Mouse (Mus musculus) midbrain, embryonic 16.5 days (tissue): ENCODE measurements around the gene Il31. TPM values are rescaled to one million over a fixed set of nuclear protein-coding genes. Genes with fewer than 3 reads are reported as not detected.
A peak's percentile ranks its signal among the peaks of the same experiment; 100 is the strongest.

Source experiments
- ATAC-seq: fragments of 200-750 bp; cut with Nextera tagmentation; 2 replicates; pipeline ENCODE4 v1.8.0; 2017; ENCODE audit warnings: moderate TSS enrichment
- H3K27ac ChIP-seq: fragments of 300-500 bp; sonication (generic); 2 replicates; pipeline ENCODE4 v1.5.1; 2014; ENCODE audit warnings: mild to moderate bottlenecking, low read length, mixed read lengths
- H3K27me3 ChIP-seq: fragments of 300-500 bp; sonication (generic); 2 replicates; pipeline ENCODE4 v1.6.1; 2014; ENCODE audit warnings: low read depth, low read length, mixed read lengths; ENCODE audit not compliant: control insufficient read depth, insufficient read depth
- H3K36me3 ChIP-seq: fragments of 300-500 bp; sonication (generic); 2 replicates; pipeline ENCODE4 v1.6.1; 2014; ENCODE audit warnings: mild to moderate bottlenecking, low read length, moderate library complexity, mixed read lengths; ENCODE audit not compliant: control insufficient read depth, insufficient read depth
- H3K4me1 ChIP-seq: fragments of 300-500 bp; sonication (generic); 2 replicates; pipeline ENCODE4 v1.6.1; 2014; ENCODE audit warnings: mild to moderate bottlenecking, low read length, mixed read lengths; ENCODE audit not compliant: control insufficient read depth, insufficient read depth
- H3K4me2 ChIP-seq: fragments of 300-500 bp; sonication (generic); 2 replicates; pipeline ENCODE4 v1.6.1; 2014; ENCODE audit warnings: mild to moderate bottlenecking, low read length, mixed read lengths
- H3K4me3 ChIP-seq: fragments of 300-500 bp; sonication (generic); 2 replicates; pipeline ENCODE4 v1.5.1; 2014; ENCODE audit warnings: low read depth, mild to moderate bottlenecking, low read length, moderate library complexity, mixed read lengths
- H3K9ac ChIP-seq: fragments of 300-500 bp; sonication (generic); 2 replicates; pipeline ENCODE4 v1.6.1; 2014; ENCODE audit warnings: low read depth, low read length, mixed read lengths
- H3K9me3 ChIP-seq: fragments of 300-500 bp; sonication (generic); replicated peaks from 2 replicates; pipeline ENCODE4 v1.6.1; 2014; ENCODE audit warnings: mild to moderate bottlenecking, low read length, mixed read lengths; ENCODE audit not compliant: control insufficient read depth, poor library complexity, severe bottlenecking
- WGBS: fragments of 180-500 bp; shearing (Covaris S2); extraction: QIAGEN DNeasy Blood & Tissue Kit; methylation state at CpG from one replicate; pipeline ENCODE4 v1.1.7; 2014; 5-methylcytosine and 5-hydroxymethylcytosine counted together
- polyA plus RNA-seq: library from polyadenylated mRNA; unstranded; fragments of >200 nt; fragmentation: Nextera tagmentation; extraction: Ambion mirVana; gene quantifications from 2 replicates; pipeline ENCODE4 v1.2.1, GENCODE M21; 2015

The Il31 gene
- not detected in 2 replicates for polyA plus RNA-seq

GRCm38 (mm10) chr5:123489112-123489785 lies at the start of gene Il31, which contains the start of gene Lrrc43:
Il31 (minus strand) TSS chr5:123489489.
Lrrc43 (plus strand) TSS chr5:123489305.
- Histone ChIP-seq H3K4me2 (peak within 1 kb of the TSS; percentile 64), H3K4me1 (peaks cover 7% of the 10 kb centered on the region), H3K9me3 (no peaks in the 10 kb centered on the region), H3K36me3 (no peaks in the 10 kb centered on the region), H3K27ac (no peak within 1 kb of the TSS), H3K4me3 (peak within 1 kb of the TSS; percentile 32), H3K27me3 (no peaks in the 10 kb centered on the region), H3K9ac (peak within 1 kb of the TSS; percentile 50)
- 7% methylated on average over 25 of the region's 25 CpGs for WGBS
- ATAC-seq: peak; percentile 64; the same call in 1 of the 2 replicates

GRCm38 (mm10) chr5:123533801-123534200 lies 44.5 kb upstream of the Il31 start:
- WGBS: 95% methylated on average over 10 of the region's 10 CpGs
- Histone ChIP-seq H3K4me1 (no peaks in the 10 kb centered on the region), H3K27me3 (no peaks in the 10 kb centered on the region), H3K4me2 (no peak overlapping the region), H3K27ac (no peak overlapping the region), H3K9me3 (no peaks in the 10 kb centered on the region), H3K9ac (no peak overlapping the region), H3K36me3 (peaks cover 56% of the 10 kb centered on the region), H3K4me3 (no peak overlapping the region)
- no peak for ATAC-seq

GRCm38 (mm10) chr5:123530056-123530455 lies 40.8 kb upstream of the Il31 start:
- Histone ChIP-seq H3K4me3 (no peak overlapping the region), H3K4me2 (no peak overlapping the region), H3K9ac (no peak overlapping the region), H3K36me3 (peaks cover 47% of the 10 kb centered on the region), H3K27ac (no peak overlapping the region), H3K27me3 (no peaks in the 10 kb centered on the region), H3K4me1 (no peaks in the 10 kb centered on the region), H3K9me3 (no peaks in the 10 kb centered on the region)
- 90% methylated on average over 8 of the region's 8 CpGs for WGBS
- ATAC-seq: no peak

- peaks cover 39% of the 10 kb centered on the region for H3K36me3 ChIP-seq
Observed at GRCm38 (mm10) chr5:123528641-123529040, 39.4 kb upstream of the Il31 start.

GRCm38 (mm10) chr5:123525916-123526495 lies 36.7 kb upstream of the Il31 start:
- Histone ChIP-seq H3K4me1 (peaks cover 16% of the 10 kb centered on the region), H3K27me3 (no peaks in the 10 kb centered on the region), H3K4me2 (no peak overlapping the region), H3K36me3 (peaks cover 20% of the 10 kb centered on the region), H3K4me3 (no peak overlapping the region), H3K9me3 (no peaks in the 10 kb centered on the region), H3K9ac (no peak overlapping the region), H3K27ac (no peak overlapping the region)
- 94% methylated on average over 9 of the region's 9 CpGs for WGBS
- no peak for ATAC-seq

More at GRCm38 (mm10) chr5:123528641-123529040, 39.4 kb upstream of the Il31 start:
- no peak overlapping the region for H3K4me3 ChIP-seq
- H3K4me1 ChIP-seq: peaks cover 3% of the 10 kb centered on the region
- no peaks in the 10 kb centered on the region for H3K9me3 ChIP-seq
- no peak overlapping the region for H3K4me2 ChIP-seq
- no peak overlapping the region for H3K27ac ChIP-seq
- no peak overlapping the region for H3K9ac ChIP-seq
- H3K27me3 ChIP-seq: no peaks in the 10 kb centered on the region
- no peak for ATAC-seq
- 74% methylated on average over 7 of the region's 7 CpGs for WGBS

- no peak for ATAC-seq
- H3K9ac ChIP-seq: peak within 1 kb of the TSS; percentile 82
- WGBS: 89% methylated on average over 7 of the region's 7 CpGs
Observed at GRCm38 (mm10) chr5:123525281-123525680, 36.0 kb upstream of the Il31 start, which contains the start of gene Gm49027. Gm49027 (minus strand) TSS chr5:123525488.

GRCm38 (mm10) chr5:123524393-123524750 lies 35.1 kb upstream of the Il31 start:
- Histone ChIP-seq H3K4me3 (peak overlapping the region; percentile 93), H3K27ac (peak overlapping the region; percentile 61), H3K36me3 (peaks cover 8% of the 10 kb centered on the region), H3K9me3 (no peaks in the 10 kb centered on the region), H3K9ac (peak overlapping the region; percentile 82), H3K27me3 (no peaks in the 10 kb centered on the region), H3K4me2 (peak overlapping the region; percentile 91), H3K4me1 (peaks cover 16% of the 10 kb centered on the region)
- WGBS: under 1% methylated on average over 26 of the region's 27 CpGs
- ATAC-seq: peak; percentile 90

More at GRCm38 (mm10) chr5:123525281-123525680, 36.0 kb upstream of the Il31 start, which contains the start of gene Gm49027:
- Histone ChIP-seq H3K4me3 (peak within 1 kb of the TSS; percentile 93), H3K4me1 (peaks cover 16% of the 10 kb centered on the region), H3K27me3 (no peaks in the 10 kb centered on the region), H3K4me2 (peak within 1 kb of the TSS; percentile 91), H3K9me3 (no peaks in the 10 kb centered on the region), H3K36me3 (peaks cover 17% of the 10 kb centered on the region), H3K27ac (peak within 1 kb of the TSS; percentile 61)

- under 1% methylated on average over 81 of the region's 82 CpGs for WGBS
- ATAC-seq: peak; percentile 98
Observed at GRCm38 (mm10) chr5:123523692-123524392, 34.6 kb upstream of the Il31 start, which contains the start of gene Diablo. Diablo (minus strand) TSS chr5:123524176.

More at GRCm38 (mm10) chr5:123523692-123524392, 34.6 kb upstream of the Il31 start, which contains the start of gene Diablo:
- Histone ChIP-seq H3K9me3 (no peaks in the 10 kb centered on the region), H3K4me2 (peak within 1 kb of the TSS; percentile 98), H3K27ac (peak within 1 kb of the TSS; percentile 61), H3K9ac (peak within 1 kb of the TSS; percentile 82), H3K36me3 (peaks cover 6% of the 10 kb centered on the region; the same call in 1 of the 2 replicates), H3K27me3 (no peaks in the 10 kb centered on the region), H3K4me1 (peaks cover 16% of the 10 kb centered on the region), H3K4me3 (peak within 1 kb of the TSS; percentile 93)
